In genomic region chr9:109094553-109095136, GRCm38 (mm10) we compare ENCODE assay signal across 2 mouse cellular contexts.
TF ChIP-seq lines count a peak whose summit lies in the region.

No protein-coding gene starts in this region.

TF ChIP-seq in CH12.LX, 34 proteins besides CTCF, POLR2A, EP300 and RAD21:
- TF ChIP-seq POLR2AphosphoS2 (IDR thresholded peaks at IDR 0.05; ENCODE audit: low read depth, low read length) (no peak), ZMIZ1 (IDR thresholded peaks at IDR 0.05; ENCODE audit: low read depth, low read length) (no peak), NRF1 (IDR thresholded peaks at IDR 0.05; ENCODE audit: low read depth, low read length) (no peak), USF1 (IDR thresholded peaks at IDR 0.05; ENCODE audit: low read depth, low read length) (no peak), PAX5 (IDR thresholded peaks at IDR 0.05; ENCODE audit: low read length) (no peak), ZKSCAN1 (IDR thresholded peaks at IDR 0.05; ENCODE audit: borderline replicate concordance, low read depth, low read length) (no peak), NELFE (IDR thresholded peaks at IDR 0.05; ENCODE audit: low read depth, low read length) (no peak), BHLHE40 (IDR thresholded peaks at IDR 0.05; ENCODE audit: low read depth, low read length) (no peak), ZNF384 (IDR thresholded peaks at IDR 0.05; ENCODE audit: low read depth, low read length) (no peak), IRF4 (IDR thresholded peaks at IDR 0.05; ENCODE audit: low read depth, low read length) (no peak)

TF ChIP-seq in ES-E14, 5 proteins besides CTCF, POLR2A, EP300 and RAD21:
- TF ChIP-seq CHD2 (IDR thresholded peaks at IDR 0.05; ENCODE audit: low read depth, low read length) (0 out of 2 replicates have a peak, but pooled peaks have one; percentile 32), ZC3H11A (IDR thresholded peaks at IDR 0.05; ENCODE audit: borderline replicate concordance, low read depth, low read length) (0 out of 2 replicates have a peak, but pooled peaks have one; percentile 9), ZNF384 (IDR thresholded peaks at IDR 0.05; ENCODE audit: low read depth, low read length) (no peak), HCFC1 (IDR thresholded peaks at IDR 0.05; ENCODE audit: borderline replicate concordance, insufficient read depth, low read length) (peak; percentile 55; the same call in 1 of the 2 replicates), MAFK (IDR thresholded peaks at IDR 0.05; ENCODE audit: insufficient read depth, low read depth, low read length) (no peak)
